Mouse (Mus musculus): ENCODE data around the gene Cgrrf1.

GRCm38 (mm10) chr14:46885891-46886301, 54.0 kb downstream of the Cgrrf1 start:
- TF ChIP-seq CTCF (IDR thresholded peaks at IDR 0.05; ENCODE audit: control insufficient read depth, insufficient read depth, insufficient read length) (no peak), USF1 (IDR thresholded peaks at IDR 0.05; ENCODE audit: low read depth) (no peak), MAX (IDR thresholded peaks at IDR 0.05) (no peak), MYOG (IDR thresholded peaks at IDR 0.05; ENCODE audit: control insufficient read depth, extremely low read depth, insufficient read length) (no peak), CEBPB (IDR thresholded peaks at IDR 0.05; ENCODE audit: low read depth) (no peak), MYOD1 (IDR thresholded peaks at IDR 0.05; ENCODE audit: control insufficient read depth, insufficient read length, low read depth) (no peak), FOSL1 (IDR thresholded peaks at IDR 0.05; ENCODE audit: insufficient read depth, low read length, poor library complexity, severe bottlenecking) (no peak)

All from C2C12 (cell line).